Mouse (Mus musculus) CH12.LX (cell line): ENCODE measurements around the gene Vps26a. TPM values are rescaled to one million over a fixed set of nuclear protein-coding genes. Genes with fewer than 3 reads are reported as not detected.
"Not testable (repeated sequence)": the region's sequence is repeated elsewhere in the genome, so short reads cannot be mapped to it uniquely, and the experiment has no call there.

Experiments used
- DNase-seq: peaks from one replicate; pipeline ENCODE4 v3.0.0-alpha.2; 2013; ENCODE audit errors: extremely low read depth
- H3K27ac ChIP-seq: 2 replicates; pipeline ENCODE4 v1.5.1; 2012; ENCODE audit warnings: low read depth, mild to moderate bottlenecking, control low read depth, moderate library complexity; ENCODE audit not compliant: insufficient read depth
- H3K27me3 ChIP-seq: replicated peaks from 2 replicates; pipeline ENCODE3; 2012; ENCODE audit warnings: inconsistent platforms
- H3K36me3 ChIP-seq, 2 experiments: replicated peaks in 1 of 2; 2 replicates each; pipeline versions ENCODE3 to v1.6.1; 2012; ENCODE audit warnings: inconsistent platforms in 1 of 2, low read length in 1 of 2, mild to moderate bottlenecking in 1 of 2, mixed read lengths in 1 of 2, moderate library complexity in 1 of 2; ENCODE audit not compliant: control insufficient read depth in 1 of 2, insufficient read depth in 1 of 2
- H3K4me1 ChIP-seq, 2 experiments: 2 replicates each; pipeline ENCODE4 v1.6.1; 2012; ENCODE audit warnings: inconsistent platforms in 1 of 2, moderate library complexity in 1 of 2; ENCODE audit not compliant: insufficient read depth in 2 of 2, control insufficient read depth in 1 of 2
- H3K4me2 ChIP-seq: 2 replicates; pipeline ENCODE4 v1.6.1; 2012; ENCODE audit warnings: low read depth, mild to moderate bottlenecking, control low read depth; ENCODE audit not compliant: poor library complexity, insufficient read depth, severe bottlenecking
- H3K4me3 ChIP-seq, 3 experiments: fragments of 150-350 bp in 1 of 3; sonication (generic) in 1 of 3; replicated peaks in 1 of 3; 2 replicates each; pipeline versions ENCODE3 to v1.5.1; 2011 to 2012; ENCODE audit warnings: low read depth in 2 of 3, low read length in 2 of 3, mild to moderate bottlenecking in 2 of 3, moderate library complexity in 2 of 3, control low read depth in 1 of 3, improper control_type of control experiment in 1 of 3, inconsistent platforms in 1 of 3, mixed read lengths in 1 of 3; ENCODE audit not compliant: poor library complexity in 1 of 3
- H3K79me2 ChIP-seq: replicated peaks from 2 replicates; pipeline ENCODE4 v1.6.1; 2012; ENCODE audit warnings: mild to moderate bottlenecking, moderate library complexity; ENCODE audit not compliant: control insufficient read depth, poor library complexity, insufficient read depth, severe bottlenecking; ENCODE audit errors: extremely low read depth
- H3K9ac ChIP-seq: 2 replicates; pipeline ENCODE4 v1.6.1; 2012; ENCODE audit warnings: low read depth, mild to moderate bottlenecking, control low read depth, moderate library complexity; ENCODE audit not compliant: insufficient read depth
- H3K9me3 ChIP-seq: replicated peaks from 2 replicates; pipeline ENCODE3; 2012; ENCODE audit warnings: low read length, inconsistent platforms, mixed read lengths
- CHD2 ChIP-seq: IDR thresholded peaks from 2 replicates; pipeline ENCODE4 v1.6.1; 2011; ENCODE audit warnings: low read length, improper control_type of control experiment
- CTCF ChIP-seq, 2 experiments: IDR thresholded peaks in 1 of 2; conservative IDR thresholded peaks in 1 of 2; 2 replicates each; pipeline ENCODE4 v1.5.1; 2011 to 2012; ENCODE audit warnings: low read depth in 2 of 2, low read length in 2 of 2, improper control_type of control experiment in 1 of 2, inconsistent platforms in 1 of 2, mild to moderate bottlenecking in 1 of 2, moderate library complexity in 1 of 2
- E2F4 ChIP-seq: IDR thresholded peaks from 2 replicates; pipeline ENCODE4 v1.6.1; 2011; ENCODE audit warnings: low read depth, low read length, improper control_type of control experiment; ENCODE audit not compliant: insufficient replicate concordance
- ELF1 ChIP-seq: IDR thresholded peaks from 2 replicates; pipeline ENCODE4 v1.6.1; 2014; ENCODE audit warnings: low read depth, mild to moderate bottlenecking, inconsistent platforms, low read length, improper control_type of control experiment
- MAX ChIP-seq: IDR thresholded peaks from 2 replicates; pipeline ENCODE4 v1.6.1; 2011; ENCODE audit warnings: low read length, improper control_type of control experiment
- MAZ ChIP-seq: IDR thresholded peaks from 2 replicates; pipeline ENCODE4 v1.6.1; 2012; ENCODE audit warnings: low read depth, mild to moderate bottlenecking, inconsistent platforms, low read length, improper control_type of control experiment, moderate library complexity
- MXI1 ChIP-seq: IDR thresholded peaks from 2 replicates; pipeline ENCODE4 v1.6.1; 2011; ENCODE audit warnings: mild to moderate bottlenecking, low read depth, low read length, improper control_type of control experiment
- MYC ChIP-seq: IDR thresholded peaks from 2 replicates; pipeline ENCODE4 v1.6.1; 2011; ENCODE audit warnings: low read depth, mild to moderate bottlenecking, improper control_type of control experiment, low read length
- PAX5 ChIP-seq: IDR thresholded peaks from 2 replicates; pipeline ENCODE4 v1.6.1; 2012; ENCODE audit warnings: low read length, inconsistent platforms, mixed read lengths
- RCOR1 ChIP-seq: conservative IDR thresholded peaks from 2 replicates; pipeline ENCODE4 v1.6.1; 2012; ENCODE audit warnings: low read depth, mild to moderate bottlenecking, inconsistent platforms, low read length, improper control_type of control experiment
- USF2 ChIP-seq: conservative IDR thresholded peaks from 2 replicates; pipeline ENCODE4 v1.6.1; 2011; ENCODE audit warnings: low read depth, low read length, improper control_type of control experiment
- ZC3H11A ChIP-seq: IDR thresholded peaks from 2 replicates; pipeline ENCODE4 v1.6.1; 2012; ENCODE audit warnings: low read depth, mild to moderate bottlenecking, inconsistent platforms, low read length, improper control_type of control experiment
- dilution Hi-C: fragments of 300-500 bp; cut with MboI; formaldehyde crosslinking; loops from 2 replicates; pipeline ENCODE4 v1.14.3; 2020; ENCODE audit warnings: low sequenced_read_pairs; ENCODE audit not compliant: extremely low pct_unique_long_range_greater_than_20kb, extremely low pct_ligation_motif_present
- in situ Hi-C: fragments of 300-500 bp; cut with MboI; formaldehyde crosslinking; loops from 3 replicates; pipeline ENCODE4 v1.14.3; 2019; ENCODE audit warnings: low sequenced_read_pairs, low pct_ligation_motif_present, low pct_unique_long_range_greater_than_20kb, mixed read lengths
- polyA plus RNA-seq: library from polyadenylated mRNA; unstranded; fragments of >175 nt; gene quantifications from 2 replicates; pipeline ENCODE4 v1.2.1, GENCODE M21; 2012; ENCODE audit warnings: low read depth; ENCODE audit not compliant: insufficient read length
- total RNA-seq, 2 experiments: library from RNA; depleted of rRNA; stranded (reverse); fragments of 300-350 nt in 1 of 2; fragments of >200 nt in 1 of 2; gene quantifications; 2 replicates each; pipeline ENCODE4 v1.2.3; 2012 to 2014

The Vps26a gene
- total and polyA plus RNA-seq, 3 experiments = 14.2 to 33.5 (median 32.5) TPM

DNA sequence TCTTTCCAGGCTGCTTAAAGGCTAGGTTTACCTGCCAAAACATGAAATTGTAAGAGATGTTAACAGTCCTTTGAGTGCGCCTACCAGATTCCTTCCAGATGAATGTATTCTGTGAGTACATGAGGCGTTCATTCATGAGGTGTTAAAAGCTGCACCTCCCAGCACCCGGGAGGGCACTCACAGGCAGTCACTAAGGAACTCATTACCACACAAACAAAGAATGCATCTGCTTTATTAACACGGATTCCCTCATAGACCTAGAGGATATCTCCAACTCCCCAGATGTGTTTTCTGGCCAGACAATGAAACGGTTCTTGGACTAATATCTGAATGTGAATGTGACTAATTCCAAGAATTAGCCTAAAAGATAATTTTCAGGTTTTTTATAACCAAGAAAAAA is 15.5 kb downstream of the Vps26a start:
- in situ Hi-C loops = no loop called here
- H3K4me2 ChIP-seq = no peak overlapping the region
- dilution Hi-C loops = no loop called here
- H3K9ac ChIP-seq = no peak overlapping the region
- H3K4me1 ChIP-seq = no peaks in the 10 kb centered on the region
- peaks cover 3 to 39% of the 10 kb centered on the region in 2 experiments for H3K36me3 ChIP-seq
- no peak for DNase-seq
- TF ChIP-seq MAX (no peak), PAX5 (no peak)
- no peaks in the 10 kb centered on the region for H3K9me3 ChIP-seq
- no peaks in the 10 kb centered on the region for H3K27me3 ChIP-seq
- H3K79me2 ChIP-seq = 0 out of 2 replicates have a peak, but pooled peaks cover 4% of the 10 kb centered on the region
- no peak overlapping the region for H3K27ac ChIP-seq
- H3K4me3 ChIP-seq = no peak overlapping the region

DNA sequence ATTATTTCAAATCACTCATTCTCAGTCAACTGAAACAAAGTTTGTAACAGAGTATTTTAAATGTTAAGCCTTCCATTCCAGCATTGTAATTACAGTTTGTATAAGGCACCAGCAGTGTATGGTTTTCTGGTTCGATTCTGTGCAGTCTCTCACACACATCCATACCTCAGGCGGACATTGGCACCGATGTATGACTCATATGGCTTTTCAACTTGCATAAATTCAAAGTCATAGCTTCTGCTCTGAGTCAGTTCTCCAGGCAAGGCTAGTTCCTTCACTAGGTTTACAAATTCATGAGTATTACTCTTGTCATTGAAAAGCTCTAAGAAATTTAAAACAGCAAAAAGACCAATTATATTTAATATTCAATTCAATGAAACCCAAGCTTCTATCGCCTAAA is 16.9 kb downstream of the Vps26a start:
- peaks cover 7 to 36% of the 10 kb centered on the region in 2 experiments for H3K36me3 ChIP-seq
- TF ChIP-seq MXI1 (no peak), ELF1 (no peak), MYC (no peak), USF2 (no peak), MAX (no peak), E2F4 (no peak)
- H3K27me3 ChIP-seq = no peaks in the 10 kb centered on the region
- no peak overlapping the region for H3K4me2 ChIP-seq
- H3K4me1 ChIP-seq = no peaks in the 10 kb centered on the region
- DNase-seq = no peak
- H3K27ac ChIP-seq = no peak overlapping the region
- in situ Hi-C loops = no loop called here
- H3K9ac ChIP-seq = no peak overlapping the region
- no peak overlapping the region for H3K4me3 ChIP-seq
- no peaks in the 10 kb centered on the region for H3K9me3 ChIP-seq
- dilution Hi-C loops = no loop called here
- 0 out of 2 replicates have a peak, but pooled peaks cover 4% of the 10 kb centered on the region for H3K79me2 ChIP-seq

DNA sequence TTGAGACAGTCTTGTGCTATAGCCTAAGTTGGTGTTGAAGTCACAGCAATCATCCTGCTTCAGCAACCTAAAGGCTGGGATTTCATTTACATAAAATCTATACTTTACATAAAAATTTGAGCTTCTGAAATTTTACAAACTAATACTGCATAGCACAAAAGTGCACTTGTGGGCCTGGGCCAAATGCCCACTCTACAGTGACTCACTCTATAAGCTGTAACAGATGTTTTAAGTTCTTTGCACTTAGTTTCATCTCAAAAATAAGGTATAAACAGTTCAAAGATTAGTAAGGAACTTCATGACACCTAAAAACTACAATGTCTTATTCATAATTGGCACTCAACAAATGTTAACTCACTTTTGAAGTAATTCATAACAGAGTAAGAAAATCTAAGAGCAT is 25.3 kb downstream of the Vps26a start:
- in situ Hi-C loops = no loop called here
- no peak for DNase-seq
- peaks cover 38 to 64% of the 10 kb centered on the region in 2 experiments for H3K36me3 ChIP-seq
- H3K9me3 ChIP-seq = no peaks in the 10 kb centered on the region
- H3K4me2 ChIP-seq = no peak overlapping the region
- no peak overlapping the region for H3K4me3 ChIP-seq
- H3K4me1 ChIP-seq = no peaks in the 10 kb centered on the region
- H3K27me3 ChIP-seq = no peaks in the 10 kb centered on the region
- dilution Hi-C loops = no loop called here
- no peak overlapping the region for H3K9ac ChIP-seq
- no peak overlapping the region for H3K27ac ChIP-seq
- TF ChIP-seq USF2 (no peak), CHD2 (no peak), ZC3H11A (no peak), MAZ (no peak), RCOR1 (no peak), MXI1 (no peak), CTCF (conservative IDR thresholded peaks at IDR 0.05 in 1 of 2, IDR thresholded peaks at IDR 0.05 in 1 of 2; ENCODE audit: low read depth in 2 of 2, low read length in 2 of 2) (no peak)
- no peaks in the 10 kb centered on the region for H3K79me2 ChIP-seq

DNA sequence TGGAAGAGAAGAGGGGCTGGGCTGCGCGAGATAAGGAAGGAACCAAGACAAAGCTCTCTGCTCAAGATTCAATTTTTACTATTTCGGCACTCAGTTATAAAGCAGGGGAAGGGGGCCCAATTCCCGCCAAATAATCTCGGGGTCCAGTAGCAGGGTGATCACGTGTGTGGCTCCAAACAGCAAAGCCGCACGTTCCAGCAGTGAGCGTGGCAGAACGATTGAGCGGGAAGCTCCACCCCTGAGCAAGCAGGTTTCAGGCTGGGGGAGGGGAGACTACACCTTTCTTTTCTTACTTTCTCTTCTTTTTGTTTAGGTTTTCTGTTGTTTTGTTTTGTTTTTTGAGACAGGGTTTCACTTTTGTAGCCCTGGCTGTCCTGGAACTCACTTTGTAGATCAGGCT is 34.6 kb downstream of the Vps26a start:
- dilution Hi-C loops, H3K27ac ChIP-seq, H3K4me2 ChIP-seq, in situ Hi-C loops, H3K9me3 ChIP-seq, H3K27me3 ChIP-seq, DNase-seq, H3K9ac ChIP-seq, H3K4me3 ChIP-seq: not testable (repeated sequence)
- H3K79me2 ChIP-seq = peaks cover 19% of the 10 kb centered on the region
- H3K4me1 ChIP-seq = peaks cover 5 to 25% of the 10 kb centered on the region in 2 experiments
- H3K36me3 ChIP-seq = peaks cover 15 to 30% of the 10 kb centered on the region in 2 experiments
